Mouse (Mus musculus) lung, embryonic 15.5 days (tissue): ENCODE results near the gene Parp11. TPM values are rescaled to one million over a fixed set of nuclear protein-coding genes. Genes with fewer than 3 reads are reported as not detected.

Source experiments
- ATAC-seq: fragments of 200-750 bp; cut with Nextera tagmentation; 2 replicates; pipeline ENCODE4 v1.8.0; 2017; ENCODE audit warnings: moderate number of reproducible peaks, borderline replicate concordance; ENCODE audit not compliant: low FRiP score, low TSS enrichment; ENCODE audit errors: extremely low read depth
- H3K27ac ChIP-seq: fragments of 300-500 bp; sonication (generic); 2 replicates; pipeline ENCODE4 v1.5.1; 2015; ENCODE audit warnings: moderate library complexity, mild to moderate bottlenecking, inconsistent platforms
- H3K27me3 ChIP-seq: fragments of 300-500 bp; sonication (generic); 2 replicates; pipeline ENCODE4 v1.6.1; 2015; ENCODE audit warnings: inconsistent platforms
- H3K36me3 ChIP-seq: fragments of 300-500 bp; sonication (generic); 2 replicates; pipeline ENCODE4 v1.6.1; 2015; ENCODE audit warnings: inconsistent platforms
- H3K4me1 ChIP-seq: fragments of 300-500 bp; sonication (generic); 2 replicates; pipeline ENCODE4 v1.6.1; 2015; ENCODE audit warnings: inconsistent platforms
- H3K4me2 ChIP-seq: fragments of 300-500 bp; sonication (generic); 2 replicates; pipeline ENCODE4 v1.6.1; 2015; ENCODE audit warnings: inconsistent platforms, mild to moderate bottlenecking, moderate library complexity
- H3K4me3 ChIP-seq: fragments of 300-500 bp; sonication (generic); 2 replicates; pipeline ENCODE4 v1.5.1; 2015; ENCODE audit warnings: mild to moderate bottlenecking, inconsistent platforms
- H3K9ac ChIP-seq: fragments of 300-500 bp; sonication (generic); 2 replicates; pipeline ENCODE4 v1.6.1; 2015; ENCODE audit warnings: inconsistent platforms
- H3K9me3 ChIP-seq: fragments of 300-500 bp; sonication (generic); 2 replicates; pipeline ENCODE4 v1.6.1; 2016; ENCODE audit warnings: inconsistent platforms
- WGBS: fragments of 180-500 bp; shearing (Covaris S2); methylation state at CpG from one replicate; pipeline ENCODE4 v1.1.7; 2015; 5-methylcytosine and 5-hydroxymethylcytosine counted together
- polyA plus RNA-seq: library from polyadenylated mRNA; unstranded; fragments of >200 nt; fragmentation: Nextera tagmentation; extraction: Ambion mirVana; gene quantifications from 2 replicates; pipeline ENCODE4 v1.2.1, GENCODE M21; 2015

The Parp11 gene
- polyA plus RNA-seq, 1 experiment from 2014 or later = 21.9 TPM

- under 1% methylated on average over 68 of the region's 70 CpGs for WGBS
- peak overlapping the region; percentile 61 for H3K9ac ChIP-seq
Observed at GRCm38 (mm10) chr6:127453407-127454343, 7.0 kb downstream of the Parp11 start.

DNA sequence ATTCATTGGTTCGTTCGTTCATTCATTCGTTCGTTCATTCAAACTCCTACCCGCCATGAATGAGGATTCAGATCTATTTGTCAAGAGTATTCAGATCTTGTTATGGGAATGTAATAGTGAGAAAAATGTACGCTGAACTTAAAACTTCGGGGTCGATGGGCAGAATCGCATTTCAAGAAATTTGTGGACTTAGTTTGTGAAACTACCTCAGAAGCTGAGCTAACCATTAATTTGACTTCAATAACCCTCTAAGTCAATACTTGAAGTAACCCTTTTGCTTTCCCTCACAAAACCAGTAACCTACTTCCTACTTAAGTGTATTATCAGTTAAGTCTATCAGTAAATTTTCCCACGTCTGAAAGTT, 7.7 kb downstream of the Parp11 start:
- no peak for ATAC-seq
- 0 out of 2 replicates have a peak, but pooled peaks cover 4% of the 10 kb centered on the region for H3K4me1 ChIP-seq
- H3K4me3 ChIP-seq = peak overlapping the region; percentile 61
- no peaks in the 10 kb centered on the region for H3K9me3 ChIP-seq
- peak overlapping the region; percentile 61 for H3K9ac ChIP-seq
- no peaks in the 10 kb centered on the region for H3K36me3 ChIP-seq
- H3K27me3 ChIP-seq = peaks cover 10% of the 10 kb centered on the region; the same call in 1 of the 2 replicates
- H3K4me2 ChIP-seq = peak overlapping the region; percentile 54
- no peak overlapping the region for H3K27ac ChIP-seq
- WGBS = 31% methylated on average over 10 of the region's 10 CpGs

More at GRCm38 (mm10) chr6:127453407-127454343, 7.0 kb downstream of the Parp11 start:
- no peaks in the 10 kb centered on the region for H3K36me3 ChIP-seq
- H3K4me3 ChIP-seq = peak overlapping the region; percentile 61
- no peaks in the 10 kb centered on the region for H3K9me3 ChIP-seq
- H3K27me3 ChIP-seq = peaks cover 10% of the 10 kb centered on the region; the same call in 1 of the 2 replicates
- H3K27ac ChIP-seq = peak overlapping the region; percentile 73
- peak overlapping the region; percentile 54 for H3K4me2 ChIP-seq
- peak; percentile 97 for ATAC-seq
- 0 out of 2 replicates have a peak, but pooled peaks cover 4% of the 10 kb centered on the region for H3K4me1 ChIP-seq

DNA sequence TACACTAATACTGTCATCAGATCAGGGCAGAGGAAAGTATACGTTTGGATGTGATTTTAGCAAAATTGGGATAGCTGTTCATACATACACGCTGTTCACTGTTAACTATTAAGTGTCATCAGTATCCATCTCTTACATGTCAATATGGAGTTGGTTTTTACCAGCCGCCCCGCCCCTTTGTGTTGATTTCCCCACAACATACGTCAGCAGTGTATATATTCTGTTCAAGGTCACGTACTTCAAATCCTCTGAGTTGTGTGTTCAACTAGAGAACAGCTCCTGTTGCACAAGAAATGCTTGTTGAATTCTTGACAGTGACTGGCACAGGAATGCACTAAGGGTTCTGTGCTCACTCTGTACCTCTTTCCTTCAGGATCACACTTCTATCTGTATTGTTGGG, 8.2 kb downstream of the Parp11 start:
- peak overlapping the region; percentile 61; the same call in 1 of the 2 replicates for H3K4me3 ChIP-seq
- no peak for ATAC-seq
- H3K9ac ChIP-seq = no peak overlapping the region
- no peak overlapping the region for H3K27ac ChIP-seq
- 0 out of 2 replicates have a peak, but pooled peaks cover 4% of the 10 kb centered on the region for H3K4me1 ChIP-seq
- 70% methylated on average over 6 of the region's 6 CpGs for WGBS
- H3K9me3 ChIP-seq = no peaks in the 10 kb centered on the region
- peak overlapping the region; percentile 54; the same call in 1 of the 2 replicates for H3K4me2 ChIP-seq
- H3K27me3 ChIP-seq = peaks cover 7% of the 10 kb centered on the region; the same call in 1 of the 2 replicates
- H3K36me3 ChIP-seq = no peaks in the 10 kb centered on the region

DNA sequence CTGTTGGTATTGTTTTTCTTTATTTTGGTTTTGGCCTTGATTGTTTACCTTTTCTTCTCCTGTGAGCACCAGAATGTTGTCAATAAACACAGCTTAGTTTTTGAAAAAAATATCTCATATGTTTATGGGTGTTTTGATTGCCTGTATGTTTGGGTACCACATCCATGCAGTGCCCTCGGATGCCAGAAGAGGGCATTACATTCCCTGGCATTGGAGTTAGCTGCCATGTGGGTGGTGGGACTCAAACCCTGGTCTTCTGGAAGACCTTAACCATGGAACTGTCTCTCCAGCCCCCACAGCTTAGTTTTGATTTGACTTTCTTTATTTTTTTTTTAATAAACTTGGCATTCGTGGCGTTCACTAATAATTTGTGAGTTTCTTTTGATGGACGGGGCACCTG, 8.8 kb downstream of the Parp11 start:
- no peaks in the 10 kb centered on the region for H3K9me3 ChIP-seq
- no peak overlapping the region for H3K4me3 ChIP-seq
- H3K27me3 ChIP-seq = peaks cover 3% of the 10 kb centered on the region; the same call in 1 of the 2 replicates
- H3K36me3 ChIP-seq = no peaks in the 10 kb centered on the region
- no peak overlapping the region for H3K27ac ChIP-seq
- no peak for ATAC-seq
- no peak overlapping the region for H3K9ac ChIP-seq
- H3K4me2 ChIP-seq = no peak overlapping the region
- 94% methylated on average over 4 of the region's 4 CpGs for WGBS
- 0 out of 2 replicates have a peak, but pooled peaks cover 4% of the 10 kb centered on the region for H3K4me1 ChIP-seq

DNA sequence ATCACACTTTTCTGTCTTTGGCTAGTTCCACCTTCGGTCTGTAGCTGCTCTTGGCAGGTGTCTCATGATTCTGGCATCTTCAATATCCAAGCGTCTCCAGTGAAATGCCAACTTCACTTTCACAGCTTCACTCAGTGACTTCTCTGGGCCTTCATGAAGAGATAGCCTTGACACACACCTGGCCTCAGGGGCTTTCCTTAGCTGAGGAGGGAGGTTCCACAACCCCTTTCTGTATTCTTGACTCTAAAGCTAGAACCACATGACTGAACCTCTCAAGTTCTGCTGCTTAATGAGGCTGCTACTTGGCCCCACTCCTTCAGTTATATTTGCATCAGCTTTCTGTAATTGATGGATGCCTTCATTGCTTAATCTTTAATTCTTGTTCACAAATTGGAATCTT, 10.1 kb downstream of the Parp11 start:
- no peak overlapping the region for H3K4me2 ChIP-seq
- WGBS = 89% methylated on average over 2 of the region's 2 CpGs
- no peak overlapping the region for H3K27ac ChIP-seq
- ATAC-seq = no peak
- no peaks in the 10 kb centered on the region for H3K27me3 ChIP-seq
- no peaks in the 10 kb centered on the region for H3K9me3 ChIP-seq
- no peaks in the 10 kb centered on the region for H3K36me3 ChIP-seq
- 0 out of 2 replicates have a peak, but pooled peaks cover 4% of the 10 kb centered on the region for H3K4me1 ChIP-seq
- H3K9ac ChIP-seq = no peak overlapping the region
- H3K4me3 ChIP-seq = no peak overlapping the region

DNA sequence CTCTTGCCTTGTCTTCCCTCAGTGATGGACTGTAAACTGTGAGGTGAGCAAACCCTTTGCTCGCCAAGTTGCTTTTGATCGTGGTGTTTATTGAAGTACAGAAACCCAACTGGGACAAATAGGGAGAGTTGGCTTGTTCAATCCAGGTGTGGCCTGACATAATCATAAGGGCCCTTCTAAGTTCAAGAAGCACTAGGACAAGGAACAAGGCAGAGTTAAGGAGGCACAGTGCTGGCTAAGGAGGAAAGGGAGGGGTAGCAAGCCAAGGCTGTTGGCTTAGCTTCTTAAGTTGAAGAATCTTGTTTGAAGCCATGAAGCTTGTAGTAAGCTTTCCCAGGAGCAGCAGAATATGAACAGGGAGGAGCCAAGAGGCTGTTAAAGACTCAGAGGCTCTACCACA, 13.1 kb downstream of the Parp11 start:
- WGBS = 68% methylated on average over 2 of the region's 2 CpGs
- no peak overlapping the region for H3K4me3 ChIP-seq

GRCm38 (mm10) chr6:127461491-127461890, 14.9 kb downstream of the Parp11 start:
- no peaks in the 10 kb centered on the region for H3K9me3 ChIP-seq
- no peak overlapping the region for H3K27ac ChIP-seq
- no peak overlapping the region for H3K4me3 ChIP-seq
- 79% methylated on average over 4 of the region's 4 CpGs for WGBS
- no peak overlapping the region for H3K4me2 ChIP-seq
- no peaks in the 10 kb centered on the region; the same call in 1 of the 2 replicates for H3K4me1 ChIP-seq
- ATAC-seq = no peak
- H3K36me3 ChIP-seq = no peaks in the 10 kb centered on the region
- no peak overlapping the region for H3K9ac ChIP-seq
- no peaks in the 10 kb centered on the region for H3K27me3 ChIP-seq

More for the DNA sequence above, 13.1 kb downstream of the Parp11 start:
- no peak for ATAC-seq
- no peak overlapping the region for H3K9ac ChIP-seq
- no peak overlapping the region for H3K27ac ChIP-seq
- H3K4me2 ChIP-seq = no peak overlapping the region
- no peaks in the 10 kb centered on the region for H3K9me3 ChIP-seq
- no peaks in the 10 kb centered on the region for H3K27me3 ChIP-seq
- H3K4me1 ChIP-seq = no peaks in the 10 kb centered on the region
- H3K36me3 ChIP-seq = no peaks in the 10 kb centered on the region

- ATAC-seq = no peak
- H3K4me1 ChIP-seq = no peaks in the 10 kb centered on the region; the same call in 1 of the 2 replicates
- no peak overlapping the region for H3K4me3 ChIP-seq
- H3K27ac ChIP-seq = no peak overlapping the region
- 86% methylated on average over 6 of the region's 6 CpGs for WGBS
- H3K9me3 ChIP-seq = no peaks in the 10 kb centered on the region
- H3K27me3 ChIP-seq = no peaks in the 10 kb centered on the region
- H3K4me2 ChIP-seq = no peak overlapping the region
- no peaks in the 10 kb centered on the region for H3K36me3 ChIP-seq
- no peak overlapping the region for H3K9ac ChIP-seq
Observed at GRCm38 (mm10) chr6:127462251-127462650, 15.6 kb downstream of the Parp11 start.

GRCm38 (mm10) chr6:127463273-127464001, 16.8 kb downstream of the Parp11 start:
- no peak for ATAC-seq
- H3K9me3 ChIP-seq = no peaks in the 10 kb centered on the region
- no peak overlapping the region for H3K27ac ChIP-seq
- WGBS = 52% methylated on average over 21 of the region's 21 CpGs
- H3K27me3 ChIP-seq = no peaks in the 10 kb centered on the region
- H3K9ac ChIP-seq = no peak overlapping the region
- H3K36me3 ChIP-seq = no peaks in the 10 kb centered on the region
- no peaks in the 10 kb centered on the region; the same call in 1 of the 2 replicates for H3K4me1 ChIP-seq
- no peak overlapping the region for H3K4me2 ChIP-seq
- no peak overlapping the region for H3K4me3 ChIP-seq

DNA sequence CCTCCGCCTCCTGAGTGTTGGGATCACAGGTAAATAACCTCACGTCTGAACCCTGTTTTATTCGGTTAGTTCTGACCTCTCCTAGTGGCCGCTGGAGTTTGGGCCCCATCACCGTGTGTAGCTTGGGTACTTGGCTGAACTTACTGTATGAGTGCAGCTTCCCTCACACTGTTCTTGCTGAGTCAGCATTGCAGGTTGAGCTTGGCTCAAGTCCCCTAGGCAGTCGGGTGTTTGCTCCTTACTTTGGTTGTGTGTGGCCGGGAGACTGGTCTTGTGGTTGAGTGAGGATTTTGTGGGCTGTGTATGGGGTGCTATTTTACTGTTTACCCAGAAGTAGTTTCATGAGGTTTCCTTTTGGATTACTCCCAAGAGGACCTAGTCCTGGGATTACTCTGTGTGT, 17.9 kb downstream of the Parp11 start:
- H3K9me3 ChIP-seq = no peaks in the 10 kb centered on the region
- H3K27ac ChIP-seq = no peak overlapping the region
- no peaks in the 10 kb centered on the region for H3K36me3 ChIP-seq
- no peaks in the 10 kb centered on the region; the same call in 1 of the 2 replicates for H3K4me1 ChIP-seq
- 72% methylated on average over 7 of the region's 7 CpGs for WGBS
- H3K9ac ChIP-seq = no peak overlapping the region
- H3K27me3 ChIP-seq = no peaks in the 10 kb centered on the region
- H3K4me3 ChIP-seq = no peak overlapping the region
- ATAC-seq = no peak
- no peak overlapping the region for H3K4me2 ChIP-seq

- Histone ChIP-seq H3K9me3 (no peaks in the 10 kb centered on the region), H3K4me3 (no peak overlapping the region), H3K4me2 (no peak overlapping the region), H3K4me1 (no peaks in the 10 kb centered on the region; the same call in 1 of the 2 replicates), H3K9ac (no peak overlapping the region), H3K36me3 (no peaks in the 10 kb centered on the region), H3K27ac (no peak overlapping the region), H3K27me3 (no peaks in the 10 kb centered on the region)
- 77% methylated on average over 4 of the region's 4 CpGs for WGBS
- no peak for ATAC-seq
Observed at GRCm38 (mm10) chr6:127466749-127467310, 20.2 kb downstream of the Parp11 start.
